13 mouse cellular contexts compared by ENCODE assay signal in the genomic region with DNA sequence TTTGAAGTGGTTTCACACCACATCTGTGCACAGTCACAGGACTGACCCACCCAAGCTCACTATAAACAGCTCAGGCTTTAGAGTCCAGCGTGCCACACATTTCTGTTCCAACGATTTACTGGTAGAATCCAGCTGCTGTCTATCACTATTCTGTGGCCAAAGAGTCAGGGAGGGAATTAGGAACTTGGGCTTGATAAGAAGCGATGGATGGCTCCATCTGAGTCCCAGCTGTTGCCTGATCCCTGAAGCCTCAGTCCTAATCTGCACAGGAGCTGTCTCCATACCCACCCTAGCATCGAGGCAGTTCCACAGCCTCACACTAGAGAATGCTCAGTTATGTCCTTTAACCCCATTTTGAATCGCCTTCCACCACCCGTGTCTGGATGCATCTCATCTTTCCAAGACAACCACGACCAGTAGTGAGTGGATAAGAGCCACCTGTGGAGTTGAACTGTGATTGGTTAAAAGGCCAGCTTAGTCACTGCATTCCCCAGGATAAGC.
DNase-seq lines count a peak whose midpoint lies in the region; ATAC-seq and TF ChIP-seq lines count a peak whose summit lies in the region.
"Had no signal": no experiment of that assay in that cellular context is flagged by ENCODE, and none has a peak within 500 bp of the region (broad histone marks: within the 10 kb centered on the region; RNA-seq: fewer than 3 reads in every experiment).

No protein-coding gene starts in this region.

- H3K79me2 ChIP-seq in myocyte (ENCODE audit: control insufficient read depth, insufficient read depth), result no peaks in the 10 kb centered on the region

- WGBS in kidney, embryonic 16.5 days, result 32% methylated on average over 7 of the region's 7 CpGs
- whole genome bisulfite sequencing in heart, embryonic 14.5 days, result 37% methylated on average over 7 of the region's 7 CpGs

- H3K4me3 ChIP-seq in kidney, embryonic 16.5 days (ENCODE audit: low read length), result no peak overlapping the region
- H3K4me3 ChIP-seq in heart, embryonic 14.5 days (ENCODE audit: control insufficient read depth in 1 of 2, insufficient read depth in 1 of 2, low read depth in 1 of 2, low read length in 2 of 2), result no peak overlapping the region
- no peak overlapping the region for H3K4me3 ChIP-seq in myocyte
- H3K4me3 ChIP-seq: hindbrain, embryonic 10.5 days; neural tube, embryonic 15.5 days had no signal

- peak; percentile 54 for ATAC-seq in kidney, embryonic 16.5 days (ENCODE audit: low FRiP score, low TSS enrichment)
- ATAC-seq in heart, embryonic 14.5 days (ENCODE audit: insufficient number of reproducible peaks, insufficient read depth, low FRiP score, low read depth), result 0 out of 2 replicates have a peak, but pooled peaks have one; percentile 17
- ATAC-seq in erythroblast, adult 5-6 weeks (replicated peaks; ENCODE audit: low FRiP score, poor library complexity, severe bottlenecking), result no peak
- ATAC-seq: CD4-positive, CD25-positive, alpha-beta regulatory T cell, adult 4 months had no signal

- H3ac ChIP-seq in myocyte (ENCODE audit: control insufficient read depth, insufficient read length), result no peak overlapping the region

- no peak overlapping the region for H3K27ac ChIP-seq in kidney, embryonic 16.5 days (ENCODE audit: low read length)
- no peak overlapping the region for H3K27ac ChIP-seq in heart, embryonic 14.5 days (replicated peaks in 1 of 2; ENCODE audit: control insufficient read depth in 1 of 2, insufficient read depth in 1 of 2, low read depth in 2 of 2, low read length in 2 of 2)
- H3K27ac ChIP-seq: hindbrain, embryonic 10.5 days; neural tube, embryonic 15.5 days had no signal

- H3K9me3 ChIP-seq in kidney, embryonic 16.5 days (ENCODE audit: low read length), result no peaks in the 10 kb centered on the region
- no peaks in the 10 kb centered on the region for H3K9me3 ChIP-seq in heart, embryonic 14.5 days (ENCODE audit: control insufficient read depth, low read length)
- H3K9me3 ChIP-seq: hindbrain, embryonic 10.5 days; neural tube, embryonic 15.5 days had no signal

- no peaks in the 10 kb centered on the region for H3K27me3 ChIP-seq in kidney, embryonic 16.5 days (ENCODE audit: insufficient read depth, low read length)
- H3K27me3 ChIP-seq in heart, embryonic 14.5 days (ENCODE audit: control insufficient read depth, insufficient read depth, low read length), result no peaks in the 10 kb centered on the region
- H3K27me3 ChIP-seq in myocyte (ENCODE audit: control insufficient read depth, insufficient read depth, insufficient read length), result no peaks in the 10 kb centered on the region
- H3K27me3 ChIP-seq: neural tube, embryonic 15.5 days had no signal

- TF ChIP-seq POLR2A in myocyte (IDR thresholded peaks at IDR 0.05; ENCODE audit: insufficient read length, low read depth), result no peak

- H3K4me2 ChIP-seq in kidney, embryonic 16.5 days (replicated peaks; ENCODE audit: low read depth, low read length), result no peak overlapping the region
- H3K4me2 ChIP-seq in heart, embryonic 14.5 days (ENCODE audit: low read length), result no peak overlapping the region
- peak overlapping the region; percentile 39 for H3K4me2 ChIP-seq in myocyte (ENCODE audit: low read depth)
- H3K4me2 ChIP-seq: neural tube, embryonic 15.5 days had no signal

- no peak overlapping the region for H3K9ac ChIP-seq in kidney, embryonic 16.5 days (replicated peaks; ENCODE audit: low read length)
- no peak overlapping the region for H3K9ac ChIP-seq in heart, embryonic 14.5 days (ENCODE audit: low read length)
- H3K9ac ChIP-seq: neural tube, embryonic 15.5 days had no signal

- H3K4me1 ChIP-seq in kidney, embryonic 16.5 days (ENCODE audit: insufficient read depth, low read length), result no peaks in the 10 kb centered on the region
- no peaks in the 10 kb centered on the region; a peak in 1 of 4 replicates for H3K4me1 ChIP-seq in heart, embryonic 14.5 days (ENCODE audit: control insufficient read depth in 2 of 2, insufficient read depth in 2 of 2, low read length in 2 of 2)
- H3K4me1 ChIP-seq: hindbrain, embryonic 10.5 days; neural tube, embryonic 15.5 days had no signal

- no peak for DNase-seq in kidney, adult 9 months
- DNase-seq in heart, postnatal 4 days, result peak; percentile 44
- DNase-seq in spleen, postnatal 4 days (ENCODE audit: low spot score in 2 of 2), result no peak
- DNase-seq: cerebellum, adult 8-10 months; liver; thymus, postnatal 25 days had no signal

- no peaks in the 10 kb centered on the region for H3K36me3 ChIP-seq in kidney, embryonic 16.5 days (ENCODE audit: insufficient read depth, low read length)
- no peaks in the 10 kb centered on the region for H3K36me3 ChIP-seq in heart, embryonic 14.5 days (ENCODE audit: control insufficient read depth, insufficient read depth, low read length)
- H3K36me3 ChIP-seq in myocyte (ENCODE audit: control insufficient read depth, insufficient read depth), result no peaks in the 10 kb centered on the region
- H3K36me3 ChIP-seq: hindbrain, embryonic 10.5 days; neural tube, embryonic 15.5 days had no signal

TF ChIP-seq in myocyte, 11 proteins besides CTCF, POLR2A, EP300 and RAD21:
- TF ChIP-seq TCF12 (IDR thresholded peaks at IDR 0.05; ENCODE audit: insufficient read depth, poor library complexity, severe bottlenecking) (peak; percentile 15), TCF3 (IDR thresholded peaks at IDR 0.05; ENCODE audit: insufficient read length, low read depth) (no peak), MYOD1 (IDR thresholded peaks at IDR 0.05; ENCODE audit: control insufficient read depth in 1 of 3, insufficient read length in 2 of 3, low read depth in 2 of 3) (peak; percentile 40 to 81 (median 78)), MYOG (IDR thresholded peaks at IDR 0.05; ENCODE audit: control insufficient read depth in 1 of 3, insufficient read depth in 1 of 3, insufficient read length in 2 of 3, low read depth in 2 of 3) (peak; percentile 49 to 80 (median 76))
TF ChIP-seq in myocyte: peak in this region for 3.
